Mouse (Mus musculus): ENCODE results near the gene Adora1. TPM values are rescaled to one million over a fixed set of nuclear protein-coding genes. Genes with fewer than 3 reads are reported as not detected.

Adora1 gene
- polyA plus RNA-seq, 1 experiment from 2014 or later = 0.69 TPM

DNA sequence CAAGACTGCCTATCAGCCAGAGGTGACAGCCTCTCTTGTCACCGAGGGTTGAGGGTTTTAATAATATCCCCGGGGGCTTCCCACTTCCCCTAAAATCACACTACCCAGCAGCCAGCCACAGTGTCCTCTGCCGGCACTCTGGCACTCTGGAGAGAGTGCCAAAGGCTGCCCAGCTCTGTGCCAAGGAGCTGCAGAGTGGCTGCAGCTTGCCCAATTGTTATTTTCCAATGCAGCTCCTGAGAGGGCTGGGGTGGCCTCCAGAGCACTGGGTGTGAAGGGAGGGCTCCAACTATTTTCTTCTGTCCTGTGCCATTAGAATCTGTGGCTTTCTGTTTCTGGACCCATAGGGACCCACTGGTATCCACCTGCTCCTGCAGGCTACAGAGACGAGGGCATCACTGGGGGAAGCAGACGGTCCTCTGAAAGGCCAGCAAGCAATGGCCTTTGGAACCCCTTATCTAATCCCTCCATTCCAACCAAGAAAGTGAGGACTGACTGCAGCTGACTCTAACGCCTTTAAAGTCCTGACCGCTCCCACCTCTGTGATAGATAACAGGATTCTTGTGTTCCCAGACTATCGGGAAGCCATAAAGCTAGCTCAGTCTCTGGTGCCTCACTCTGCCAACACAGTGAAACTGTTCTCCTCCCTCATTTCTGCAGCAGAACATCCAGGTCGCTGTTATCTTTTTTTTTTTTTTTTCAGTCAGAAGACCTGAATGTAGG, 29.8 kb downstream of the Adora1 start:
- Histone ChIP-seq H3K36me3 (no peaks in the 10 kb centered on the region), H3K27ac (no peak overlapping the region), H3K4me3 (no peak overlapping the region), H3K4me1 (peaks cover 17% of the 10 kb centered on the region; the same call in 1 of the 2 replicates), H3K9me3 (replicated peaks) (no peaks in the 10 kb centered on the region), H3K27me3 (ENCODE audit: low read depth, poor library complexity, severe bottlenecking) (no peaks in the 10 kb centered on the region)
- no peak for DNase-seq (ENCODE audit: low spot score)
- WGBS = 44% methylated on average over 9 of the region's 9 CpGs

DNA sequence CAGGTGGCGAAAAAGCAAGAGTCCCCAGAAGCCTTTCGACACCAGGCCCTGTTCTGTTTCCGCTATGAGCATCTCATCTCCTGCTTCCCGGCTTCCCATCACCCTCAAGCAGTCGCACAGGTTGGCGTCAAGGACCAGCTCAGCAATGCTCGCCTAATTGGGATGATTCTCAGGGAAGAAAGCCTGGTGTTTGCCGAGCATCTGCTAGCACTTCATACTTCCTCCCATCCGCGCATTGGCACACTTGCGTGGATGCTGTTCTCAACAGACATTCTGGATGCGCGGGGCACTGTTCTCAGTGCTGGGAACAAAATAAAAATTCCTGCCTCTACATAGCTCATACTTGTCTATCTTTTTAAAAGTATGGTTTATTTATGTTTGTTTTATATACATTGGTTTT, 31.0 kb downstream of the Adora1 start:
- H3K4me1 ChIP-seq = peaks cover 12% of the 10 kb centered on the region; the same call in 1 of the 2 replicates
- H3K9me3 ChIP-seq (replicated peaks) = no peaks in the 10 kb centered on the region
- WGBS = 90% methylated on average over 13 of the region's 13 CpGs

GRCm38 (mm10) chr1:134201751-134202420, 33.3 kb downstream of the Adora1 start:
- H3K36me3 ChIP-seq = no peaks in the 10 kb centered on the region
- H3K4me1 ChIP-seq = peaks cover 16% of the 10 kb centered on the region
- no peaks in the 10 kb centered on the region for H3K27me3 ChIP-seq (ENCODE audit: low read depth, poor library complexity, severe bottlenecking)
- H3K4me3 ChIP-seq = no peak overlapping the region
- peak; percentile 47 for DNase-seq (ENCODE audit: low spot score)
- no peak overlapping the region for H3K27ac ChIP-seq
- no peaks in the 10 kb centered on the region for H3K9me3 ChIP-seq (replicated peaks)
- 37% methylated on average over 3 of the region's 3 CpGs for WGBS

More for the DNA sequence above, 31.0 kb downstream of the Adora1 start:
- H3K4me3 ChIP-seq = no peak overlapping the region
- H3K27ac ChIP-seq = no peak overlapping the region
- no peak for DNase-seq (ENCODE audit: low spot score)
- no peaks in the 10 kb centered on the region for H3K36me3 ChIP-seq
- H3K27me3 ChIP-seq (ENCODE audit: low read depth, poor library complexity, severe bottlenecking) = no peaks in the 10 kb centered on the region

- no peak overlapping the region for H3K27ac ChIP-seq
- H3K9me3 ChIP-seq (replicated peaks) = no peaks in the 10 kb centered on the region
- no peaks in the 10 kb centered on the region for H3K36me3 ChIP-seq
- 84% methylated on average over 6 of the region's 6 CpGs for WGBS
- peaks cover 13% of the 10 kb centered on the region for H3K4me1 ChIP-seq
- H3K4me3 ChIP-seq = no peak overlapping the region
- no peaks in the 10 kb centered on the region for H3K27me3 ChIP-seq (ENCODE audit: low read depth, poor library complexity, severe bottlenecking)
- no peak for DNase-seq (ENCODE audit: low spot score)
Observed at GRCm38 (mm10) chr1:134200998-134201686, 34.1 kb downstream of the Adora1 start.

DNA sequence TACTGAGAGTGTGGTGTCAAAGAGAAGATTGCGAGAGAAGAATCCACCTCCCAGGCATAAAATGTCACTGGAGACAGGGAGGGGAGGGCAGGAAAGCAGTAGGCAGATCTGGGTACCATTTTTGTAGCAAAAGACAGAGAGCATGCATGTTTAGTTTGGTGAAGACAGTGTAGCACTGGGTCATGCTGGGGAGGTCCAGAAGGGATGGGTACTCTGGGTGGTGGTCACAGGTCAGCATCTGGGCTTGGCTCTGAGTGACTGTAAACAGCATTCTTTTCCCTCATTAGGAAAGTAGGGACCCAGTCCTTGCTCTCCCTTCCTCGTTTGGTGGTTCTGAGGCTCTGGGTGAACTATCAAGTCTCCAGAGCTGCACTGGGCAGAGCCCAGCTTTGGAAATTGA, 34.8 kb downstream of the Adora1 start:
- no peaks in the 10 kb centered on the region for H3K36me3 ChIP-seq
- H3K27me3 ChIP-seq (ENCODE audit: low read depth, poor library complexity, severe bottlenecking) = no peaks in the 10 kb centered on the region
- 59% methylated on average over 2 of the region's 2 CpGs for WGBS
- H3K4me1 ChIP-seq = peaks cover 18% of the 10 kb centered on the region
- H3K9me3 ChIP-seq (replicated peaks) = no peaks in the 10 kb centered on the region
- no peak for DNase-seq (ENCODE audit: low spot score)
- no peak overlapping the region for H3K4me3 ChIP-seq
- no peak overlapping the region for H3K27ac ChIP-seq

DNA sequence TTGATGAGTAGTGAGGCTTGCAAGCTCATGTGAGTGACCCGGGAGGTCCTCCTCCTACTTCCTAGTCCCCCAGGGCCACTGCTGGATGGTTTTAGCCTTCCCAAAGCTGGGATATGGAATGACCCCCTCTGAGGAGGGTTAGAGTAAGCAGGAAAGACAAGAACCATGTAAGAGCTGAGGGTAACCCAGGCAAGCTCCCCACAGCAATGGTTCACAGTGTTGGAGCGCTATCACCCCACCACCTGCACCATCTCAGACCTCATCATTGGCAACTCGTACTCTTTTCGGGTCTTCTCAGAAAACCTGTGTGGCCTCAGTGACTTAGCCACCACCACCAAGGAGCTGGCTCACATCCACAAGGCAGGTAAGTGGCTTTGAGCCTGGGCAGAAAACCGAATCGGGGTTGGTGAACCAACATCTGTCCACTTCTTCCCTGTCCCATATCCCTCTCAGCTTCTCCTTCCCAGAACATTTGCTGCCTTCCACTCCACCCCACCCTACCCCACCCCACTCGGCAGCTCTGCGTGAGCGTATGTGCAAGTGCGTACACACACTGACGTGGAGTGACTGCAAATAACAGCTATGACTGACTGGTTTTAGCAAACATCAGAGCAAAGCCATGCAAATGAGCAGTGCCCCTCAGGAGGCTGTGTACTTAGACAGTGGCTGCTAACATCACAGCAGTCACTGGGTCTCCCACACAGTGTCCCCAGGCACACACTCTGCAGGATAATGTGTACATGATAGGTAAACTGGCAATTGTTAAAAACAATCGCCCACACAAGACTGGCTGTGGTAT, 36.8 kb downstream of the Adora1 start:
- Histone ChIP-seq H3K4me1 (peaks cover 39% of the 10 kb centered on the region), H3K27me3 (ENCODE audit: low read depth, poor library complexity, severe bottlenecking) (no peaks in the 10 kb centered on the region), H3K9me3 (replicated peaks) (no peaks in the 10 kb centered on the region), H3K4me3 (no peak overlapping the region), H3K36me3 (no peaks in the 10 kb centered on the region), H3K27ac (no peak overlapping the region)
- 91% methylated on average over 12 of the region's 12 CpGs for WGBS
- DNase-seq (ENCODE audit: low spot score) = no peak

DNA sequence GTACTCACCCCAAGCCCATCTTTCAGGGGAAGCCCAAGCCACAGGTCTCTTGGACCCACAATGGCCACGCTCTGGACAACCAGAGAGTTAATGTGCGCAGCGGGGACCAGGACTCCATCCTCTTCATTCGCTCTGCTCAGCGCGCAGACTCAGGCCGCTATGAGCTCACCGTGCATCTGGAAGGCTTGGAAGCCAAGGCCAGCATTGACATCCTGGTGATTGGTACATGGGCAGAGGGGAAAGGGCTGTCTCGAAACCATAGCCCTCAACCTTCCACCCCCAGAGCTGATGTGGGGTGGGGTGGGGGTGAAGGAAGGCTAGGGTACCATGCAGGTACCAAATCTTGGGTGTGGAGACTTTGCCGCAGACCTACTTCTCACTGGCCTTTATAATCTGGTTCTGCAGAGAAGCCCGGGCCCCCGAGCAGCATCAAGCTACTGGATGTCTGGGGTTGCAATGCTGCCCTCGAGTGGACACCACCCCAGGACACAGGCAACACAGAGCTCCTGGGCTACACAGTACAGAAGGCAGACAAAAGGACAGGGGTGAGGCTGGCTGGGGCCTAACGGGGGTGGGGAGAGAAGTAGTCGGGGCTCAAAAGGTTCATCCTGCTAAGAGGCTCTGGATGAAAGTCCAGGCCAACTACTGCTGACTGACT, 37.8 kb downstream of the Adora1 start:
- WGBS = 83% methylated on average over 15 of the region's 15 CpGs
- peaks cover 48% of the 10 kb centered on the region for H3K4me1 ChIP-seq
- no peak for DNase-seq (ENCODE audit: low spot score)
- H3K9me3 ChIP-seq (replicated peaks) = no peaks in the 10 kb centered on the region
- H3K4me3 ChIP-seq = no peak overlapping the region
- no peaks in the 10 kb centered on the region for H3K36me3 ChIP-seq
- 0 out of 2 replicates have a peak overlapping the region, but pooled peaks have one; percentile 19 for H3K27ac ChIP-seq
- no peaks in the 10 kb centered on the region for H3K27me3 ChIP-seq (ENCODE audit: low read depth, poor library complexity, severe bottlenecking)

DNA sequence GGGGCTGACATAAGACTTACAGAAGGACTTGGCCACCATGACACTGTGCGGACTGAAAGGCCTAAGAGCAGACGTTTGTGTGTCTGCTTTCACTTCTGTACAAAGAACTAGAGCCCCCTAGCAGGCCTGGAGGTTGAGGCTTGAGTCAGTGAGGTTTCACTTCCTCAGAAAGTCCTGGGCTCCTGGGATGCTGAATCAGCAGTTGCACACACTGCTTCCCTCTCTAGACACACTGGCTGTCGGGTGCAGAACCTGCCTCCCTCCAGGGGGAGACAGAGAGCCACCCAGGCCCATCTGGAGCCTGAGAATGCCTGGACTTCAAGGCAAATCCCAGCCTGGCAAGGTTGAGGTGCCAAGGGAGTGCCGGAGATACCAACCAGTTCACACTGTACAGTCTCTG, 38.8 kb downstream of the Adora1 start:
- Histone ChIP-seq H3K27me3 (ENCODE audit: low read depth, poor library complexity, severe bottlenecking) (no peaks in the 10 kb centered on the region), H3K9me3 (replicated peaks) (no peaks in the 10 kb centered on the region), H3K4me3 (no peak overlapping the region), H3K27ac (peak overlapping the region; percentile 62), H3K36me3 (no peaks in the 10 kb centered on the region), H3K4me1 (peaks cover 48% of the 10 kb centered on the region)
- no peak for DNase-seq (ENCODE audit: low spot score)
- 82% methylated on average over 4 of the region's 4 CpGs for WGBS

DNA sequence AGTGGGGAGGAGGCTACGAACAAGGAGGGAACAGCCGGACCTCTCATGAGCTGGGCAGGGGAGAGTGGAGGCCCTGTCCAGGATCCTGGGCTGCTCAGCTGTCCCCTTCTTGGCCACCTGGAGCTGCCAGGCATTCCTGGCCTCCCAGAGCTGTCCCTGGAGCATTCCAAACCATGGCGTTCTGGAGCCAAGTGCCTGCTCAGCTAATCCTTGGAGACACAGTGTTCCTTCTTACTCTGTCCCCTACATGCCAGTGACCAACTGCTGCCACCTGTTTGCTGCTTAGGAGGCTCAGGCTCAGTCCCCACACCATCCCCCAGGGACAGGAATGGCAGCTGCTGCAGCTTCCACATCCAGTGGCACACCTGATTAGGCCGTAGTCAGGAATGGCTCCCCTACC, 39.3 kb downstream of the Adora1 start:
- H3K27me3 ChIP-seq (ENCODE audit: low read depth, poor library complexity, severe bottlenecking) = 0 out of 2 replicates have a peak, but pooled peaks cover under 1% of the 10 kb centered on the region
- peak overlapping the region; percentile 62 for H3K27ac ChIP-seq
- 36% methylated on average over 4 of the region's 4 CpGs for WGBS
- peaks cover 48% of the 10 kb centered on the region for H3K4me1 ChIP-seq
- H3K4me3 ChIP-seq = no peak overlapping the region
- H3K9me3 ChIP-seq (replicated peaks) = no peaks in the 10 kb centered on the region
- H3K36me3 ChIP-seq = no peaks in the 10 kb centered on the region
- DNase-seq (ENCODE audit: low spot score) = no peak

GRCm38 (mm10) chr1:134195571-134195970, 39.7 kb downstream of the Adora1 start:
- 0 out of 2 replicates have a peak, but pooled peaks cover 5% of the 10 kb centered on the region for H3K27me3 ChIP-seq (ENCODE audit: low read depth, poor library complexity, severe bottlenecking)
- peaks cover 48% of the 10 kb centered on the region for H3K4me1 ChIP-seq
- no peak for DNase-seq (ENCODE audit: low spot score)
- peak overlapping the region; percentile 62 for H3K27ac ChIP-seq
- no peaks in the 10 kb centered on the region for H3K9me3 ChIP-seq (replicated peaks)
- no peaks in the 10 kb centered on the region for H3K36me3 ChIP-seq
- WGBS = 50% methylated on average over 3 of the region's 3 CpGs
- no peak overlapping the region for H3K4me3 ChIP-seq

GRCm38 (mm10) chr1:134195117-134195516, 40.1 kb downstream of the Adora1 start:
- Histone ChIP-seq H3K27me3 (ENCODE audit: low read depth, poor library complexity, severe bottlenecking) (0 out of 2 replicates have a peak, but pooled peaks cover 6% of the 10 kb centered on the region), H3K4me3 (no peak overlapping the region), H3K9me3 (replicated peaks) (no peaks in the 10 kb centered on the region), H3K27ac (peak overlapping the region; percentile 62; the same call in 1 of the 2 replicates), H3K4me1 (peaks cover 48% of the 10 kb centered on the region), H3K36me3 (no peaks in the 10 kb centered on the region)
- 43% methylated on average over 2 of the region's 2 CpGs for WGBS
- no peak for DNase-seq (ENCODE audit: low spot score)

All from limb, embryonic 10.5 days (tissue).